Mouse (Mus musculus) right cerebral cortex, postnatal 4 days (tissue): ENCODE measurements around the gene Tomm40.

Source experiments
- DNase-seq: peaks from one replicate; pipeline ENCODE4 v3.0.0-alpha.2; 2022

Tomm40 gene

DNA sequence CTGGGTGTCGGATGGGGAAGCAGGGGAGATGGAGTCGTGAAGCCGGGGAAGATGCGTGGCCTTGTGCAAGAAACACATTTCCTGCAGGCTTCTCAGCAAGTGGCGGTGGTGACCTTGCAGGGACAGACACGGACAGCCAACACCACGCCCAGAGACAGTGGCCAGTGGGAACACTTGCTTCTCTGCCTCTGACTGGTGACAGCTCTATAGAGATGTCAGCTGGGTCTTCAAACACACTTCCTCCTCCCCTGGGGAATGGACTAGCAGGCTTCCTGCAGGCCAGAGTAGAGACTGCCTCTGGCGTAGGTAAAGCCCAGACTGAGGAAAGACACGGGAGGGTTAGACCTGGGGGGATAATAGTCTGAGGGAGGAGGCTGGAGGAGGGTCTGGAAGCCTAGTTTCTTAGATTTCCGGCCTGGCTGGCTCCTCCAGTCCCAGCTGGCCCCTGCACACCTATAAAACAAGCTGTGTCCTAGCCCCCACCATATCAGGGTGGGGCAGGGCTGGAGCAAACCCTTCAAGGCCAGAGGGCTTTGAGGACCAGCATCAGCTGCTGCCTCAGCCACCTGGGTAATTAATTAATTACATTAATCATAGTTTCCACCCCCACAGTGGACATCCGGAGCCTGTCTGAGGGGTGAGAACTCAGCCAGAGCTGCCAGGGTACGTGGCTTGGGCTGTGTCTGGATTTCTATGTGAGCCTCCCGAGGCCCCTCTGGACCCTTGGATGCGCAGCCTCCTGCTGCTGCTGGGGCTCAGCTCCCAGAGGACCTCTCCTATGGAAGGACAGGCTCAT, 29.6 kb upstream of the Tomm40 start:
- DNase-seq, result no peak

DNA sequence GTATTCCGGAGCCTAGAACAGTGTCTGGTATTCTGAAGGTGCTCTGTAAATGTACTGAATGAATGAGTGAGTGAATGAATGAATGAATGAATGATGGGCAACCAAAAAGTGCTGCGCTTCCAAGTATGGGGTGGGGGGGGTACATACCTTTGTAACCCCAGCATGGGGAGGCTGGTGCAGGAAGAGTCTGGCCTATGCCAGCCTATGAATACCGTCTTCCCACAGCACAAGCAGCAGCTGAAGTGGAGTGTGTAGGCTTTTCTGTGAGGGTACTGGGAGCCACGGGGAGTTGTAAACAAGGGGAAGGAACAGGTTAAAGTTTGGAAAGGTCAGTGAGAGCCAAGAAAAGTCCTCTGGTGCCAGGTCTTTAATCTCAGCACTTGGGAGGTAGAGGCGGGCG, 28.6 kb upstream of the Tomm40 start:
- no peak for DNase-seq

DNA sequence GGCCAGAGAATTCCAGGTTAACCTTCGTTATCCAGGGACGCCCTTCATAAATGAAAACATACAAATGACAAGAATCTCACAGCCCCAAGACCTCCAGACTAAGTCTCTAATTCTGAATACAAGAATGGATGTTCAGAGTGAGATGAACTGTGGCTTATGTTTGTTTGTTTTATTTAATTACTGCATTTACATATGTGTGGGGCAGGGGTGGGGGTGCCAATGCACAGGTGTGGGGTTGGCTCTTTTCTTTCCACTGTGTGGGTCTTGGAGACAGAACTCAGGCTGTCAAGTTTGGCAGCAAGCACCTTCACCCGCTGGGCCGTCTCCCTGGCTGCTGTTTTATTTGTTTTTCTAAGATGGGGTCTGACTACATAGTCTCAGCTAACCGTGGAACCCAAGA, 27.2 kb upstream of the Tomm40 start:
- DNase-seq, result no peak

- no peak for DNase-seq
These were observed 26.2 kb upstream of the Tomm40 start for GRCm38 (mm10) chr7:19741329-19742031.

GRCm38 (mm10) chr7:19740269-19740668, 25.0 kb upstream of the Tomm40 start:
- DNase-seq, result peak; percentile 30

GRCm38 (mm10) chr7:19738771-19739170, 23.5 kb upstream of the Tomm40 start:
- no peak for DNase-seq

- DNase-seq, result no peak
These were observed 21.3 kb upstream of the Tomm40 start for GRCm38 (mm10) chr7:19736389-19737057.

GRCm38 (mm10) chr7:19734178-19734666, 19.0 kb upstream of the Tomm40 start:
- no peak for DNase-seq

GRCm38 (mm10) chr7:19726541-19726940, 11.3 kb upstream of the Tomm40 start:
- no peak for DNase-seq

DNA sequence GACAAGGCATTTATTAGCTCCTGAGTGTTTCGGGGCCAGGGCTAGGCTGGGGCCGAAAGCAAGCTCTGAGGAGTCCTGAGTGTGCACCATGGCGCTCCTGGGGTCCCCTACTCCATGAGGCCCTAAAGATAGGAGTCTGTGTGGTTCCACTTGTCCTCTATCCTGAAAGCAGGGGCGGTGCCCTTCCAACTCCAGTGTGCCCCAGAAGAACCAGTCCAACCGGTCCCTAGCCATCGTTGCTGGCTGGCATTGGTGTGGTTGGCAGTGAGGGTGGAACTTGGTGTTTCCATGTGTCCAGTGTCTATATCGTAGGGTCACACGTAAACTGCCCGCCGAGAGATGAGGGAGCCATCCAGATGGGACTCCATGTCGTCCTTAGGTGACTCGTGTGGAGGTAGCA, 8.9 kb upstream of the Tomm40 start:
- no peak for DNase-seq

GRCm38 (mm10) chr7:19722754-19723195, 7.5 kb upstream of the Tomm40 start:
- no peak for DNase-seq

GRCm38 (mm10) chr7:19719200-19719599, 4.0 kb upstream of the Tomm40 start:
- no peak for DNase-seq

DNA sequence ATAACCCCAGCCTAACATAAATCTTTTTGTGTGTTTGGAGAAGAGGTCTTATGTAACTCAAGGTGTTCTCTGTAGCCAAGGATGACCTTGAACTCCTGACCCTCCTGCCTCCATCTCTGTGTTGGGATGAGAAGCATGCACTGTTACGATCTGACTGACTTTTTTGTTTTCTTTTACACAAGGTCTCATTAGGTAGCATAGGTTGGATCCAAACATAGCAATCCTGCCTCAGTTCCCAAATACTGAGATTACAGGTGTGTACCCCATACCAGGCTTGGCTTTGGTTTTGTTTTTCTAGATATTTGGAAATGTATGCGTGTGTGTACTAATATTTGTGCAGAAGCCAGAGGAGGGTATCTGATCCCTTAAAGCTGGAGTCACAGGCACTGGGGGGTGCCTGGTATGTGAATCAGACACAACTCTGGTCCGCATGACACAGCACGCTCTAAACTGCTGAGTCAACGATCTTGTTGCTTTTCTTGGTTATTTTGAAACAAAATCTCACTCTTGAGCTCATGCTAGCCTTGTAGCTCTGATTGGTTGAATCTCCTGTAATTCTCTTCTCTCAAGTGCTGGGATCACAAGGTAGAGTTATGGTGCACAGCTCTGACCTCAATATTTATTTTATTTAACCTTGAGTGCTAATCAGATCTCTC, 3.2 kb upstream of the Tomm40 start:
- no peak for DNase-seq

DNA sequence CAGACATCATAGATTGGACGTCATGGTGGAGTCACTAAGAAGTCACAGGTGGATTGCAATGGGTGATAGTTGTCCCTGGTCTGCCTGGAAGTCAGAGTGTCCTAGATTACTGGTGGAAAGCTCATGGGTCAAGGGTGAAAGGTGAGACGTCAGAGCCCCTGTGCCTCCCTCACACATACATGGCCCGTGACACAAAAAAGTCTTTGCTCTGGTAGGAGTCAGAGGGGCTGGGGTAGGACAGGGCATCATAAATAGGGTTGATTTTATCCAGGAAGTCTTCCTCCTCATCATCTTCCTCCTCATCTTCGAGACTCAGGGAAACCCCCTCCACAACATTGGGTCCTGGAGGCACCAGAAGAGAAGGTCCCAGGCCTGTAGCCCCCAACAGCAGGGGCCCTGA, 2.1 kb upstream of the Tomm40 start:
- DNase-seq, result no peak

DNA sequence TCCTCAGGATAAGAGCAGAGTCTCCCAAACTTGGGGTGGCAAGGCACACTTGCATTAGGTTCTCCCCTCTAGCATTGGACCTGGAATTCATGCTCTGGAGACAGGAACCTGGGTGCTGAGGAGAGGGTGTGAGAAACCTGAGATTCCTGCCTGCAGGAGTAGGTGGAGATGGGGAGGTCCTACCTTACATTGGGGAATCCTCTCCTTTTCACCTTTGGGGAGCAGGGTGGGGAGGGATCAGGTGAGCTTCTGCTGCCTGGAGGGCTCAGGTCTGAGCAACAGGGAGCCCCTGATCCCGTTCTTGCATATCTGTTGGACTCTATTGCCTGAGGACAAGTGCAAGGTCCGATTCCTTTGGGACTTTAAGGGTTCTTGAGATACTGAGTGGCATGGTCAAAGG, 1.6 kb upstream of the Tomm40 start:
- no peak for DNase-seq

DNA sequence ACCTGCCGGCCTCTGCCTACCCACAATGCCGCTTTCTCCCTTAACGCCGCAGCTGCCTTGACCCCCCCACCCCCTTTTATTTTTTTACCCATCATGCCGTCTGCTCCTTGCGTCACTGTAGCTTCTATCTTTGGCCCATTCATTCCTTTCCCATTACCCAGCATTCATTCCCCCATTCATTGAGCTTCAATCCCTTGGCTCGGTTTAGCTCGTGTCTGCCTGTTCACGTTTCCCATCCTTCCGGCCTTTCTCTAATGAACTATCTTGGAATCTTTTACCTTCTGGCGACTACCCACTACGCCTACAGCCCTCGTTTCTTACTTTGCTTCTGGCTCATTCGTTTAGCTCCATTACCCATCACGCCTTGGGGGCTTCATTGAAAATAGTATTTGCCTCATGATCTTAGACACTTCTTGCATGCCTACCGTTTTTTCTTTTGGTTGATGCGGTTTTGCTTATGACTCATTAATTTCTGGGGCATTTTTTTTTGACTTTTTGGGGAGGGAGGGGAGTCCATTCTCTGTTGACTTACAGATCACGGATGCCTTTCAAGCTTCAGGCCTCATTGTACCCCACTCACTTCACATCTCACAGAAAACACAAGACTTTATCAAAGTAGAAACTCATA, 931 bp upstream of the Tomm40 start:
- DNase-seq, result no peak

DNA sequence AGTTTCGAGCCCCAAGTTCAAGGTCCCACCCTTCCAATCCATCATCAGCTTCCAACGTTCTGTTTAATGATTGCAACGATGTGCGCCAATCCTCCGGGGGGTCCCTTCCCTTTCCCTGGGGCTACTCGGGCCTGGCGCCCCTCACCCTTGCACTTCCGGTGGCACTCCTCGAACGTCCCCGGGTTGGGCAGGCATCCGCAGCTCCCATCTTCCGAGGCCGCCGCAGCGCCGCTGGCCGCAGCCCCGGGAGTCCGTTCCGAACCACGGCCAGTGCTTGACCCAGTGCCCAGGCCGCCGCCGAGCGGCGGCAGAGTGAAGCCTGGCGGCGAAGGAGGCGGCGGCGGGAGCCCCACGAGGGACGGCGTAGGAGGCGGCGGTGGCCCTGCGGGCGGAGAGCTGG, 402 bp downstream of the Tomm40 start:
- DNase-seq, result no peak

GRCm38 (mm10) chr7:19713598-19713997, 1.6 kb downstream of the Tomm40 start:
- DNase-seq, result no peak

- no peak for DNase-seq
These were observed 2.0 kb downstream of the Tomm40 start for GRCm38 (mm10) chr7:19713196-19713595.

- no peak for DNase-seq
These were observed 2.8 kb downstream of the Tomm40 start for GRCm38 (mm10) chr7:19712414-19712813.

DNA sequence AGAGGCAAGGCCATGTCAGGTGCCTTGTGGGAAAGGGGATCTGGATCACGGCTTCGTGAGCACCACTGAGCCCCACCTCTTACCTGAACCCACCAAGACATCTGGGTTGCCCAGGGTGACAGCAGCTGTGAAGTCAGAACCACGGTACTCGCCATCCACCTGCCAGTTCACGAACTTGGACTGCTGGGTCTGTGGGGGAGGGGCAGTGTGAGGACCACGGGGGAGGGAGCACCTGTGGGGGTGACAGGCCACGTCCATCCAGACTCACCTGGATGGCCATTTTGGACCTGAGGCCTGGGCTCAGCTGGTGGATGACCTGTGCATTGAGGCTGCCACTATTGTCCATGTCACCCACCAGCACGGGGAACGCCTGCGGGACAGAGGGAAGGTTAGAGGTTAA, 4.6 kb downstream of the Tomm40 start:
- no peak for DNase-seq

- no peak for DNase-seq
These were observed 10.0 kb downstream of the Tomm40 start for GRCm38 (mm10) chr7:19705271-19705670.

DNA sequence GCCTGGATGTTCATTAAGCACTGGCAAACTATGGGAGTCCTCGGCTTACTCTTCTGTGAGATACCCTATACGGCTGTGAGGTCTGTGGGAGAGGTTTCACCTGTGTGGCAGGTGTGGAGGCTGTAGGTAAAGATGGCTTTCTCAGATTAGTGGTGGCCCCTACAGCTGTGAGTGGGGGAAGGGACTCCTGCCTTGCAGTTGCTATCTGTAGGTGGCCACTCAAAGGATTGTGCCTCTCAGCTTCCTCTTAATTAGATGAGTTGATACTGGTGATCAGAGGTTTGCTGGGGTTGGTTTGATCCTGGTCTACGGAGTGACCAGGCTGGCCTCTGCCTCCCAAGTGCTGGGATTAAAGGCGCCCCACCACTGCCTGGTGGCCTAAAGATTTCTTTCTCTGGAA, 10.8 kb downstream of the Tomm40 start:
- no peak for DNase-seq
